Mouse (Mus musculus) CH12.LX (cell line): ENCODE data around the gene Fbrsl1. TPM values are rescaled to one million over a fixed set of nuclear protein-coding genes. Genes with fewer than 3 reads are reported as not detected.

Experiments
- DNase-seq: peaks from one replicate; pipeline ENCODE4 v3.0.0-alpha.2; 2013; ENCODE audit errors: extremely low read depth
- H3K27ac ChIP-seq: 2 replicates; pipeline ENCODE4 v1.5.1; 2012; ENCODE audit warnings: low read depth, mild to moderate bottlenecking, control low read depth, moderate library complexity; ENCODE audit not compliant: insufficient read depth
- H3K27me3 ChIP-seq: replicated peaks from 2 replicates; pipeline ENCODE3; 2012; ENCODE audit warnings: inconsistent platforms
- H3K36me3 ChIP-seq, 2 experiments: replicated peaks in 1 of 2; 2 replicates each; pipeline versions ENCODE3 to v1.6.1; 2012; ENCODE audit warnings: inconsistent platforms in 1 of 2, low read length in 1 of 2, mild to moderate bottlenecking in 1 of 2, mixed read lengths in 1 of 2, moderate library complexity in 1 of 2; ENCODE audit not compliant: control insufficient read depth in 1 of 2, insufficient read depth in 1 of 2
- H3K4me1 ChIP-seq, 2 experiments: 2 replicates each; pipeline ENCODE4 v1.6.1; 2012; ENCODE audit warnings: inconsistent platforms in 1 of 2, moderate library complexity in 1 of 2; ENCODE audit not compliant: insufficient read depth in 2 of 2, control insufficient read depth in 1 of 2
- H3K4me2 ChIP-seq: 2 replicates; pipeline ENCODE4 v1.6.1; 2012; ENCODE audit warnings: low read depth, mild to moderate bottlenecking, control low read depth; ENCODE audit not compliant: poor library complexity, insufficient read depth, severe bottlenecking
- H3K4me3 ChIP-seq, 3 experiments: fragments of 150-350 bp in 1 of 3; sonication (generic) in 1 of 3; replicated peaks in 1 of 3; 2 replicates each; pipeline versions ENCODE3 to v1.5.1; 2011 to 2012; ENCODE audit warnings: low read depth in 2 of 3, low read length in 2 of 3, mild to moderate bottlenecking in 2 of 3, moderate library complexity in 2 of 3, control low read depth in 1 of 3, improper control_type of control experiment in 1 of 3, inconsistent platforms in 1 of 3, mixed read lengths in 1 of 3; ENCODE audit not compliant: poor library complexity in 1 of 3
- H3K79me2 ChIP-seq: replicated peaks from 2 replicates; pipeline ENCODE4 v1.6.1; 2012; ENCODE audit warnings: mild to moderate bottlenecking, moderate library complexity; ENCODE audit not compliant: control insufficient read depth, poor library complexity, insufficient read depth, severe bottlenecking; ENCODE audit errors: extremely low read depth
- H3K9ac ChIP-seq: 2 replicates; pipeline ENCODE4 v1.6.1; 2012; ENCODE audit warnings: low read depth, mild to moderate bottlenecking, control low read depth, moderate library complexity; ENCODE audit not compliant: insufficient read depth
- H3K9me3 ChIP-seq: replicated peaks from 2 replicates; pipeline ENCODE3; 2012; ENCODE audit warnings: low read length, inconsistent platforms, mixed read lengths
- BHLHE40 ChIP-seq: IDR thresholded peaks from 2 replicates; pipeline ENCODE4 v1.6.1; 2011; ENCODE audit warnings: mild to moderate bottlenecking, low read depth, low read length, improper control_type of control experiment
- CHD1 ChIP-seq: IDR thresholded peaks from 2 replicates; pipeline ENCODE4 v1.6.1; 2012; ENCODE audit warnings: low read depth, low read length, improper control_type of control experiment, inconsistent platforms
- CTCF ChIP-seq, 2 experiments: IDR thresholded peaks in 1 of 2; conservative IDR thresholded peaks in 1 of 2; 2 replicates each; pipeline ENCODE4 v1.5.1; 2011 to 2012; ENCODE audit warnings: low read depth in 2 of 2, low read length in 2 of 2, improper control_type of control experiment in 1 of 2, inconsistent platforms in 1 of 2, mild to moderate bottlenecking in 1 of 2, moderate library complexity in 1 of 2
- ETS1 ChIP-seq: conservative IDR thresholded peaks from 2 replicates; pipeline ENCODE4 v1.6.1; 2012; ENCODE audit warnings: low read depth, mild to moderate bottlenecking, inconsistent platforms, low read length, improper control_type of control experiment, moderate library complexity
- HCFC1 ChIP-seq: IDR thresholded peaks from 2 replicates; pipeline ENCODE4 v1.6.1; 2012; ENCODE audit warnings: low read depth, mild to moderate bottlenecking, inconsistent platforms, low read length, improper control_type of control experiment
- KAT2A ChIP-seq: IDR thresholded peaks from 2 replicates; pipeline ENCODE4 v1.6.1; 2012; ENCODE audit warnings: low read length, improper control_type of control experiment, inconsistent platforms; ENCODE audit not compliant: insufficient replicate concordance
- MAFK ChIP-seq: IDR thresholded peaks from 2 replicates; pipeline ENCODE4 v1.6.1; 2011; ENCODE audit warnings: low read length, improper control_type of control experiment; ENCODE audit not compliant: insufficient replicate concordance
- MAX ChIP-seq: IDR thresholded peaks from 2 replicates; pipeline ENCODE4 v1.6.1; 2011; ENCODE audit warnings: low read length, improper control_type of control experiment
- MAZ ChIP-seq: IDR thresholded peaks from 2 replicates; pipeline ENCODE4 v1.6.1; 2012; ENCODE audit warnings: low read depth, mild to moderate bottlenecking, inconsistent platforms, low read length, improper control_type of control experiment, moderate library complexity
- MEF2A ChIP-seq: IDR thresholded peaks from 2 replicates; pipeline ENCODE4 v1.6.1; 2014; ENCODE audit warnings: low read depth, mild to moderate bottlenecking, inconsistent platforms, low read length, improper control_type of control experiment, borderline replicate concordance
- MXI1 ChIP-seq: IDR thresholded peaks from 2 replicates; pipeline ENCODE4 v1.6.1; 2011; ENCODE audit warnings: mild to moderate bottlenecking, low read depth, low read length, improper control_type of control experiment
- MYC ChIP-seq: IDR thresholded peaks from 2 replicates; pipeline ENCODE4 v1.6.1; 2011; ENCODE audit warnings: low read depth, mild to moderate bottlenecking, improper control_type of control experiment, low read length
- NELFE ChIP-seq: IDR thresholded peaks from 2 replicates; pipeline ENCODE4 v1.6.1; 2011; ENCODE audit warnings: low read depth, low read length, improper control_type of control experiment
- PAX5 ChIP-seq: IDR thresholded peaks from 2 replicates; pipeline ENCODE4 v1.6.1; 2012; ENCODE audit warnings: low read length, inconsistent platforms, mixed read lengths
- POLR2A ChIP-seq: IDR thresholded peaks from 2 replicates; pipeline ENCODE4 v1.6.1; 2011; ENCODE audit warnings: low read depth, mild to moderate bottlenecking, improper control_type of control experiment, low read length
- SMC3 ChIP-seq: IDR thresholded peaks from 2 replicates; pipeline ENCODE4 v1.6.1; 2011; ENCODE audit warnings: low read depth, low read length, improper control_type of control experiment
- TCF12 ChIP-seq: IDR thresholded peaks from 2 replicates; pipeline ENCODE4 v1.6.1; 2014; ENCODE audit warnings: low read depth, mild to moderate bottlenecking, inconsistent platforms, low read length, improper control_type of control experiment
- USF2 ChIP-seq: conservative IDR thresholded peaks from 2 replicates; pipeline ENCODE4 v1.6.1; 2011; ENCODE audit warnings: low read depth, low read length, improper control_type of control experiment
- ZMIZ1 ChIP-seq: IDR thresholded peaks from 2 replicates; pipeline ENCODE4 v1.6.1; 2012; ENCODE audit warnings: low read depth, mild to moderate bottlenecking, inconsistent platforms, low read length, improper control_type of control experiment
- ZNF384 ChIP-seq: IDR thresholded peaks from 2 replicates; pipeline ENCODE4 v1.6.1; 2012; ENCODE audit warnings: low read depth, low read length, improper control_type of control experiment, inconsistent platforms
- dilution Hi-C: fragments of 300-500 bp; cut with MboI; formaldehyde crosslinking; loops from 2 replicates; pipeline ENCODE4 v1.14.3; 2020; ENCODE audit warnings: low sequenced_read_pairs; ENCODE audit not compliant: extremely low pct_unique_long_range_greater_than_20kb, extremely low pct_ligation_motif_present
- in situ Hi-C: fragments of 300-500 bp; cut with MboI; formaldehyde crosslinking; loops from 3 replicates; pipeline ENCODE4 v1.14.3; 2019; ENCODE audit warnings: low sequenced_read_pairs, low pct_ligation_motif_present, low pct_unique_long_range_greater_than_20kb, mixed read lengths
- polyA plus RNA-seq: library from polyadenylated mRNA; unstranded; fragments of >175 nt; gene quantifications from 2 replicates; pipeline ENCODE4 v1.2.1, GENCODE M21; 2012; ENCODE audit warnings: low read depth; ENCODE audit not compliant: insufficient read length
- total RNA-seq, 2 experiments: library from RNA; depleted of rRNA; stranded (reverse); fragments of 300-350 nt in 1 of 2; fragments of >200 nt in 1 of 2; gene quantifications; 2 replicates each; pipeline ENCODE4 v1.2.3; 2012 to 2014

Gene Fbrsl1
- total and polyA plus RNA-seq, 3 experiments, result 3.0 to 32.0 (median 9.8) TPM

DNA sequence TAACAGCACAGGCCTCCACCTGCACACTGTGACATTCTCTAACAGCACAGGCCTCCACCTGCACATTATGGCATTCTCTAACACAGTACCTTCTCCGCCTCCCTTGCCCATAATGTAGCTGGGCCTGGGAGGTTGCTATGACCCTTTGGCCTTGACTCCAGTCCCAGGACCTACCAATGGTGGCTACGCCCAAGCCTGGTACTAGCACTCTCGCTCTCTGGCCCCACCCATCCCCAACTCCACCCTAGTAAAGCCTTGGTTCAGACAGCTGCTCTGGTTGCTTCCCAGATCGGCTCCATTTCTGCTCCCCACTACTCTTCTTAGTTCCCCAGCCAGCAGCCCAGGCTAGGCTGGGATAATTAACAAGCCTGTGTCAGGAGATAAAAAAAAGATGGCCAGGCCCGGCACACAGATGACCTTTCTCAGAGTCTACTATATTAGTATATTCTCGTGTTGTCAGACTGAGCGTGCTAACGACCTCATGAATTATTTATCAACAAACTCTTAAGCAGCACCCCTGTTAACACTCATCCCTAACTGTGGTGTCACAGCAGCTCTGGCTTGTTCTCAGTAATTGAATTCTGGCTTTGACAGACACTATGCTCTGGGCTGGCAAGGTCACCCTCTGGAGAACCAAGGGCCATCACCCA is 42.1 kb downstream of the Fbrsl1 start:
- no peak overlapping the region for H3K27ac ChIP-seq
- peaks cover 4 to 44% of the 10 kb centered on the region in 2 experiments for H3K36me3 ChIP-seq
- TF ChIP-seq ETS1 (no peak), KAT2A (no peak), ZNF384 (no peak), POLR2A (no peak), BHLHE40 (no peak), MEF2A (no peak), HCFC1 (no peak), MAFK (no peak), CHD1 (no peak), CTCF (conservative IDR thresholded peaks at IDR 0.05 in 1 of 2, IDR thresholded peaks at IDR 0.05 in 1 of 2; ENCODE audit: low read depth in 2 of 2, low read length in 2 of 2) (no peak), USF2 (no peak), ZMIZ1 (no peak)
- TF ChIP-seq, all 38 proteins: peak for 0
- in situ Hi-C loops (no loop called here), dilution Hi-C loops (no loop called here)
- H3K27me3 ChIP-seq, result no peaks in the 10 kb centered on the region
- H3K9ac ChIP-seq, result no peak overlapping the region
- no peaks in the 10 kb centered on the region for H3K9me3 ChIP-seq
- no peak overlapping the region for H3K4me2 ChIP-seq
- H3K79me2 ChIP-seq, result no peaks in the 10 kb centered on the region
- DNase-seq, result no peak
- H3K4me1 ChIP-seq, result peaks cover 0 to 11% of the 10 kb centered on the region in 2 experiments; a peak in 1 of 4 replicates
- H3K4me3 ChIP-seq, result no peak overlapping the region

DNA sequence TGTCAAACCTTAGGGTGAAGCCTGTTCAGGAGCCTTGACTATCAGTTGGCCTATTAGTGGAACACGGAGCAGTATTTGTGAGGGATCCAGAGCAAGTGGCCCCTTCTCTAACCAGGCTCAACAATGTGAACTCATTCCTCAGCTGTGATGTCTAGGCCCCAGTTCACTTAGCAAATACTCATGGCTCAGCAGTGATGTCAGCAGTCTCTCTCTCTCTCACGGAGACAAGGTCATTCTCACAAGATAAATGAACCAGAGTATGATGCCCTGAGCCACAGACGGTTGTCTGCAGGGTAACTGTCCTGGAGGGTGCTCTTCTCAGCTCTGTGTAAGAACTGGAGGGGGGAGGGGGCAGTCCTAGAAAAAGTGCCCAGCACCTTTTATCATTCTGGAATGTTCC is 44.4 kb downstream of the Fbrsl1 start:
- Histone ChIP-seq H3K79me2 (no peaks in the 10 kb centered on the region), H3K4me2 (no peak overlapping the region), H3K4me3 (no peak overlapping the region), H3K9me3 (no peaks in the 10 kb centered on the region), H3K27ac (no peak overlapping the region), H3K36me3 (peaks cover 0 to 28% of the 10 kb centered on the region in 2 experiments), H3K9ac (no peak overlapping the region)
- no peak for DNase-seq
- dilution Hi-C loops, result no loop called here
- in situ Hi-C loops, result no loop called here
- TF ChIP-seq TCF12 (no peak), MYC (no peak), MEF2A (no peak), NELFE (no peak), ETS1 (no peak), CHD1 (no peak), SMC3 (no peak), CTCF (conservative IDR thresholded peaks at IDR 0.05 in 1 of 2, IDR thresholded peaks at IDR 0.05 in 1 of 2; ENCODE audit: low read depth in 2 of 2, low read length in 2 of 2) (no peak), PAX5 (no peak), MAX (no peak), MAZ (no peak), HCFC1 (no peak), MAFK (no peak), ZNF384 (no peak), MXI1 (no peak)
- TF ChIP-seq, all 38 proteins: peak for 0
- Histone ChIP-seq H3K27me3 (no peaks in the 10 kb centered on the region), H3K4me1 (peaks cover 0 to 4% of the 10 kb centered on the region in 2 experiments; a peak in 1 of 4 replicates)
